Mouse (Mus musculus) MEL (cell line): Measurements from ENCODE around the gene Nenf. TPM values are rescaled to one million over a fixed set of nuclear protein-coding genes. Genes with fewer than 3 reads are reported as not detected.

Experiments used
- DNase-seq: peaks from one replicate; pipeline ENCODE4 v3.0.0; 2011; ENCODE audit warnings: low read depth, low spot score
- H3K27ac ChIP-seq: 2 replicates; pipeline ENCODE4 v1.5.1; 2012; ENCODE audit warnings: low read depth, mild to moderate bottlenecking, control low read depth, low read length, moderate library complexity; ENCODE audit not compliant: control insufficient read depth
- H3K27me3 ChIP-seq, 2 experiments: fragments of 150-350 bp in 1 of 2; sonication (generic) in 1 of 2; 2 replicates each; pipeline ENCODE4 v1.6.1; 2012; ENCODE audit warnings: low read length in 2 of 2, mild to moderate bottlenecking in 2 of 2, improper control_type of control experiment in 1 of 2, moderate library complexity in 1 of 2; ENCODE audit not compliant: insufficient read depth in 2 of 2, control insufficient read depth in 1 of 2
- H3K36me3 ChIP-seq, 2 experiments: 2 replicates each; pipeline ENCODE4 v1.6.1; 2012 to 2014; ENCODE audit warnings: low read length in 2 of 2, improper control_type of control experiment in 1 of 2, inconsistent platforms in 1 of 2, mild to moderate bottlenecking in 1 of 2; ENCODE audit not compliant: insufficient read depth in 2 of 2, control insufficient read depth in 1 of 2
- H3K4me1 ChIP-seq, 2 experiments: fragments of 150-350 bp in 1 of 2; sonication (generic) in 1 of 2; 2 replicates each; pipeline ENCODE4 v1.6.1; 2012; ENCODE audit warnings: low read length in 2 of 2, improper control_type of control experiment in 1 of 2, mild to moderate bottlenecking in 1 of 2; ENCODE audit not compliant: insufficient read depth in 2 of 2, control insufficient read depth in 1 of 2
- H3K4me3 ChIP-seq, 2 experiments: fragments of 150-350 bp in 1 of 2; sonication (generic) in 1 of 2; 2 replicates each; pipeline ENCODE4 v1.5.1; 2012; ENCODE audit warnings: low read depth in 2 of 2, low read length in 2 of 2, mild to moderate bottlenecking in 2 of 2, moderate library complexity in 2 of 2, control low read depth in 1 of 2, improper control_type of control experiment in 1 of 2; ENCODE audit not compliant: control insufficient read depth in 1 of 2, insufficient read depth in 1 of 2
- H3K79me2 ChIP-seq: 2 replicates; pipeline ENCODE4 v1.6.1; 2012; ENCODE audit warnings: mild to moderate bottlenecking, low read length, moderate library complexity; ENCODE audit not compliant: control insufficient read depth, poor library complexity, insufficient read depth
- H3K9ac ChIP-seq: 2 replicates; pipeline ENCODE4 v1.6.1; 2012; ENCODE audit warnings: low read depth, mild to moderate bottlenecking, control low read depth, low read length, moderate library complexity; ENCODE audit not compliant: control insufficient read depth, poor library complexity, severe bottlenecking
- H3K9me3 ChIP-seq: fragments of 150-350 bp; sonication (generic); replicated peaks from 2 replicates; pipeline ENCODE4 v1.6.1; 2012; ENCODE audit warnings: mild to moderate bottlenecking, low read length, improper control_type of control experiment, moderate library complexity; ENCODE audit not compliant: insufficient read depth
- BHLHE40 ChIP-seq: IDR thresholded peaks from 2 replicates; pipeline ENCODE4 v1.6.1; 2012; ENCODE audit warnings: low read depth, mild to moderate bottlenecking, inconsistent platforms, low read length, improper control_type of control experiment, borderline replicate concordance
- CHD2 ChIP-seq: IDR thresholded peaks from 2 replicates; pipeline ENCODE4 v1.6.1; 2011; ENCODE audit warnings: low read length, improper control_type of control experiment
- CTCF ChIP-seq, 3 experiments: IDR thresholded peaks in 2 of 3; conservative IDR thresholded peaks in 1 of 3; 2 replicates each; pipeline ENCODE4 v1.5.1; 2011 to 2012; ENCODE audit warnings: low read length in 3 of 3, low read depth in 2 of 3, mild to moderate bottlenecking in 2 of 3, improper control_type of control experiment in 1 of 3, inconsistent platforms in 1 of 3, mixed read lengths in 1 of 3, moderate library complexity in 1 of 3; ENCODE audit not compliant: control insufficient read depth in 1 of 3, insufficient read depth in 1 of 3, poor library complexity in 1 of 3, severe bottlenecking in 1 of 3
- E2F4 ChIP-seq: IDR thresholded peaks from 2 replicates; pipeline ENCODE4 v1.6.1; 2011; ENCODE audit warnings: low read depth, low read length, improper control_type of control experiment, borderline replicate concordance
- ELF1 ChIP-seq: IDR thresholded peaks from 2 replicates; pipeline ENCODE4 v1.6.1; 2014; ENCODE audit warnings: low read depth, mild to moderate bottlenecking, inconsistent platforms, low read length, improper control_type of control experiment, moderate library complexity
- EP300 ChIP-seq, 2 experiments: IDR thresholded peaks; 2 replicates each; pipeline ENCODE4 v1.6.1; 2011; ENCODE audit warnings: improper control_type of control experiment in 2 of 2, low read length in 2 of 2, low read depth in 1 of 2, mild to moderate bottlenecking in 1 of 2
- ETS1 ChIP-seq: IDR thresholded peaks from 2 replicates; pipeline ENCODE4 v1.6.1; 2012; ENCODE audit warnings: low read depth, mild to moderate bottlenecking, inconsistent platforms, low read length, improper control_type of control experiment, moderate library complexity
- GABPA ChIP-seq: IDR thresholded peaks from 2 replicates; pipeline ENCODE4 v1.6.1; 2012; ENCODE audit warnings: low read depth, mild to moderate bottlenecking, inconsistent platforms, low read length, improper control_type of control experiment, moderate library complexity
- GATA1 ChIP-seq: IDR thresholded peaks from 2 replicates; pipeline ENCODE4 v1.6.1; 2011; ENCODE audit warnings: low read depth, low read length, improper control_type of control experiment
- HCFC1 ChIP-seq: IDR thresholded peaks from 2 replicates; pipeline ENCODE4 v1.6.1; 2012; ENCODE audit warnings: low read depth, mild to moderate bottlenecking, inconsistent platforms, low read length, improper control_type of control experiment, moderate library complexity
- JUND ChIP-seq: IDR thresholded peaks from 2 replicates; pipeline ENCODE4 v1.6.1; 2011; ENCODE audit warnings: low read depth, mild to moderate bottlenecking, improper control_type of control experiment, low read length
- KAT2A ChIP-seq: conservative IDR thresholded peaks from 2 replicates; pipeline ENCODE4 v1.6.1; 2012; ENCODE audit warnings: low read depth, low read length, improper control_type of control experiment, inconsistent platforms
- MAX ChIP-seq: IDR thresholded peaks from 2 replicates; pipeline ENCODE4 v1.6.1; 2011; ENCODE audit warnings: low read length, improper control_type of control experiment
- MEF2A ChIP-seq: IDR thresholded peaks from 2 replicates; pipeline ENCODE4 v1.6.1; 2014; ENCODE audit warnings: low read depth, mild to moderate bottlenecking, inconsistent platforms, low read length, improper control_type of control experiment; ENCODE audit not compliant: poor library complexity, insufficient replicate concordance, severe bottlenecking; ENCODE audit errors: extremely low read depth
- MYC ChIP-seq: IDR thresholded peaks from 2 replicates; pipeline ENCODE4 v1.6.1; 2011; ENCODE audit warnings: low read depth, mild to moderate bottlenecking, low read length, improper control_type of control experiment, moderate library complexity
- NELFE ChIP-seq: IDR thresholded peaks from 2 replicates; pipeline ENCODE4 v1.6.1; 2011; ENCODE audit warnings: low read depth, low read length, improper control_type of control experiment
- NRF1 ChIP-seq: IDR thresholded peaks from 2 replicates; pipeline ENCODE4 v1.6.1; 2014; ENCODE audit warnings: low read depth, mild to moderate bottlenecking, inconsistent platforms, low read length, improper control_type of control experiment, moderate library complexity; ENCODE audit not compliant: poor library complexity, insufficient read depth, severe bottlenecking
- RAD21 ChIP-seq: IDR thresholded peaks from 2 replicates; pipeline ENCODE4 v1.6.1; 2011; ENCODE audit warnings: mild to moderate bottlenecking, low read depth, low read length, improper control_type of control experiment
- SIN3A ChIP-seq: IDR thresholded peaks from 2 replicates; pipeline ENCODE4 v1.6.1; 2012; ENCODE audit warnings: low read length, improper control_type of control experiment, inconsistent platforms
- SMC3 ChIP-seq: IDR thresholded peaks from 2 replicates; pipeline ENCODE4 v1.6.1; 2011; ENCODE audit warnings: low read depth, low read length, improper control_type of control experiment
- TBP ChIP-seq: IDR thresholded peaks from 2 replicates; pipeline ENCODE4 v1.8.0; 2011; ENCODE audit warnings: low read depth, low read length, improper control_type of control experiment
- USF1 ChIP-seq: IDR thresholded peaks from 2 replicates; pipeline ENCODE4 v1.6.1; 2014; ENCODE audit warnings: low read depth, mild to moderate bottlenecking, inconsistent platforms, low read length, improper control_type of control experiment, moderate library complexity
- ZC3H11A ChIP-seq: IDR thresholded peaks from 2 replicates; pipeline ENCODE4 v1.6.1; 2012; ENCODE audit warnings: low read depth, mild to moderate bottlenecking, inconsistent platforms, low read length, improper control_type of control experiment
- ZNF384 ChIP-seq: IDR thresholded peaks from 2 replicates; pipeline ENCODE4 v1.6.1; 2012; ENCODE audit warnings: low read depth, mild to moderate bottlenecking, inconsistent platforms, low read length, improper control_type of control experiment
- polyA plus RNA-seq, 2 experiments: library from polyadenylated mRNA; stranded (reverse) in 1 of 2; unstranded in 1 of 2; fragments of >175 nt in 1 of 2; fragments of >200 nt in 1 of 2; gene quantifications; 2 replicates each; pipeline versions ENCODE4 v1.2.1 to v1.2.4; 2012; ENCODE audit warnings: low replicate concordance in 2 of 2, low read depth in 1 of 2; ENCODE audit not compliant: insufficient read length in 2 of 2, insufficient read depth in 1 of 2, missing spikeins in 1 of 2
- total RNA-seq: library from RNA; depleted of rRNA; stranded (reverse); fragments of 300-350 nt; gene quantifications from 2 replicates; pipeline ENCODE4 v1.2.3, GENCODE M21; 2012

Gene Nenf
- total and polyA plus RNA-seq, 3 experiments: 49.4 to 53.2 TPM; not detected in 1

DNA sequence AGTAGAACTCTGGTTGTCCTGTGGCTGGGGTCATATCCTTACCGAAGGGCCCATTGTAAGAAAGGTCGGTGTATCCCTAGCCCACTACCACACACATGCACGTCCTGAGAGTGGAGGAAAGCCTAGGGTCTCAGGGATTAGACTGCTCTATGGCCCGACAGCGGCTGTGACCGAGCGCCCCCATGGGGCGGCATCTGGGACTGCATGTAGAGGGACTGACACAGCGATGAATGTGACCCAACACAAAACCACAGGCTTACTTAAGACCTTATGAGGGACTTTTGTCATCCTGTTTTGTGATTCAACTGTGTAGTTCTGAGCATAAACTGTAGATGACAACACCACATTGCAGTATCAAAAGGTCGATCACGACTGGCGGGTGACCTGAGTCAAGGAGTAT is 42.5 kb downstream of the Nenf start:
- no peak for TF ChIP-seq MAX
- no peak for TF ChIP-seq GABPA
- TF ChIP-seq ZC3H11A: peak; percentile 81
- no peak for TF ChIP-seq USF1
- no peak for TF ChIP-seq E2F4
- TF ChIP-seq TBP: no peak
- TF ChIP-seq CHD2: no peak
- TF ChIP-seq RAD21: peak; percentile 78
- peak; percentile 81 for TF ChIP-seq SMC3
- 0 out of 2 replicates have a peak, but pooled peaks have one; percentile 34 for TF ChIP-seq BHLHE40
- peak; percentile 74 to 90 (median 86) for TF ChIP-seq CTCF (IDR thresholded peaks at IDR 0.05 in 2 of 3, conservative IDR thresholded peaks at IDR 0.05 in 1 of 3; ENCODE audit: control insufficient read depth in 1 of 3, insufficient read depth in 1 of 3, low read depth in 2 of 3, low read length in 3 of 3, poor library complexity in 1 of 3, severe bottlenecking in 1 of 3)
- TF ChIP-seq, all 39 proteins: peak for 5
- H3K4me3 ChIP-seq: no peak overlapping the region

DNA sequence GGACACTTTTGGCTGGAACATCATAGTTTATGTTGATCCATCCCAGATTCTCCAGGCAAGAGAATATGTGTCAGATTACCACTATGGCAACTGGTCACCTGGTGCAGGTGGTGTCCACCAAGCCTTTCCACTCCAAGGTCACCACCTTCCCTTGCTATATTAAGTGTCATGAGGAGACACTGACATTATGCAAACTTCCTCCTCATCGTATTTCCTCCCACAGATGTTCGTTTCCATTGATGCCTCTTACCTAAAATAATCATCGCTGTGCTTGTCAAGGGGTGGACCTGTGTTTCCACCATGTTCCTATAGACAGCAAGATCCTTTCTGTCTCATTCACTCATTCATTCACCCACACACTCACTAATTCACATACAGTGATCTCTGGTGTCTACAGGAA is 45.3 kb downstream of the Nenf start:
- no peak overlapping the region for H3K4me3 ChIP-seq
- H3K27me3 ChIP-seq: peaks cover 2 to 11% of the 10 kb centered on the region in 2 experiments; a peak in 3 of 4 replicates
- no peaks in the 10 kb centered on the region for H3K79me2 ChIP-seq
- TF ChIP-seq MYC (no peak), SIN3A (no peak), SMC3 (no peak), EP300 (IDR thresholded peaks at IDR 0.05; ENCODE audit: low read depth in 1 of 2, low read length in 2 of 2) (no peak), NRF1 (no peak), ETS1 (no peak), E2F4 (no peak), KAT2A (no peak), MAX (no peak), NELFE (no peak), GATA1 (no peak), ZNF384 (no peak), HCFC1 (no peak), MEF2A (no peak), JUND (no peak), ELF1 (no peak)
- DNase-seq: no peak
- no peak overlapping the region for H3K9ac ChIP-seq
- no peaks in the 10 kb centered on the region for H3K4me1 ChIP-seq
- no peaks in the 10 kb centered on the region for H3K9me3 ChIP-seq
- H3K27ac ChIP-seq: no peak overlapping the region
- H3K36me3 ChIP-seq: no peaks in the 10 kb centered on the region

More for the DNA sequence above, 42.5 kb downstream of the Nenf start:
- H3K27ac ChIP-seq: no peak overlapping the region
- H3K9ac ChIP-seq: no peak overlapping the region
- H3K36me3 ChIP-seq: no peaks in the 10 kb centered on the region
- H3K4me1 ChIP-seq: no peaks in the 10 kb centered on the region
- no peaks in the 10 kb centered on the region for H3K79me2 ChIP-seq
- H3K9me3 ChIP-seq: no peaks in the 10 kb centered on the region
- peak; percentile 64 for DNase-seq
- H3K27me3 ChIP-seq: peaks cover 0 to 9% of the 10 kb centered on the region in 2 experiments; a peak in 2 of 4 replicates
